Mouse (Mus musculus): ENCODE data around the gene Anxa5.

- TF ChIP-seq ZC3H11A (IDR thresholded peaks at IDR 0.05; ENCODE audit: borderline replicate concordance, low read depth, low read length), result no peak
- no peak for TF ChIP-seq MAFK (IDR thresholded peaks at IDR 0.05; ENCODE audit: insufficient read depth, low read depth, low read length)
- TF ChIP-seq HCFC1 (IDR thresholded peaks at IDR 0.05; ENCODE audit: borderline replicate concordance, insufficient read depth, low read length), result no peak
- no peak for TF ChIP-seq ZNF384 (IDR thresholded peaks at IDR 0.05; ENCODE audit: low read depth, low read length)
- TF ChIP-seq CHD2 (IDR thresholded peaks at IDR 0.05; ENCODE audit: low read depth, low read length), result no peak
These were observed 35.8 kb upstream of the Anxa5 start for GRCm38 (mm10) chr3:36511491-36511890.

All from ES-E14 (cell line).